Mouse (Mus musculus): ENCODE results near the gene Olfr676.
"Not testable (repeated sequence)": the region's sequence is repeated elsewhere in the genome, so short reads cannot be mapped to it uniquely, and the experiment has no call there.

Olfr676 gene

DNA sequence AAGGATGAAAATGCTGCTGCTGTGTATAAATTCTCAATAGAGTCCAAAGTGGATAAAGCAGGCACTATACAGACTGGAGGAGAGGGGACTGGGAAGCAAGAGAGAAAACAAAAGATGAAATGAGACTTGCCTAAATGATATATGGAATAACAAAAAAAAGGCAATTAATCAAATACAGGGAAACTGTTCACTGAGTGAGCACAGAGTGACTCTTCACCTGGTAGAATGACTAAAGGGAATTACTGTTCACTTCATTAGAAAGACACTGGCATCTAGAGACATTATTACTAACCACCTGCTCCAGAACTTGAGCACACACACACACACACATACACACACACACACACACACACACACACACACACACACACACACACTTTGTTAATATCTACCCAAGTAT is at the start of gene Olfr676:
TSS of gene Olfr676 (plus strand) at position 301 of the 400 bp plus-strand sequence.
- no peak for DNase-seq

- no peak for DNase-seq
These were observed 30.6 kb upstream of the Olfr676 start, which contains the start of gene Olfr672 for GRCm38 (mm10) chr7:105001929-105002328. Gene Olfr672, minus strand, starts transcription at chr7:105002029.

DNA sequence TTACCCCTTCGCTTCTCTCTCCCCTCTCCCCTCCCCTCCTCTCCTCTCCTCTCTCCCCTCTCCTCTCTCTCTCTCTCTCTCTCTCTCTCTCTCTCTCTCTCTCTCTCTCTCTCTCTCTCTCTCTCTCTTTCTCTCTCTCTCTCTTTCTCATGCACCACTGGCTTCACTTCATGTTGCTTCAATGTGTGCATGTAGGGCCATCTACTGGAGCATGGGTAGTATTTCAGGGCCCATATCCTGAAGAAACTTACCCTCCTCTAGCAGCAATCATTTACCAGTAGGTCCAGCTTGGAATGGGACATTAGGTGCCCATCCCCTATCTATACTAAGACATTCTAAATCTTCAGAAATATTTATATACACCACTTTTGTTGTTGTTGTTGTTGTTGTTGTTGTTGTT is 10.0 kb upstream of the Olfr676 start:
- DNase-seq, result no peak

DNA sequence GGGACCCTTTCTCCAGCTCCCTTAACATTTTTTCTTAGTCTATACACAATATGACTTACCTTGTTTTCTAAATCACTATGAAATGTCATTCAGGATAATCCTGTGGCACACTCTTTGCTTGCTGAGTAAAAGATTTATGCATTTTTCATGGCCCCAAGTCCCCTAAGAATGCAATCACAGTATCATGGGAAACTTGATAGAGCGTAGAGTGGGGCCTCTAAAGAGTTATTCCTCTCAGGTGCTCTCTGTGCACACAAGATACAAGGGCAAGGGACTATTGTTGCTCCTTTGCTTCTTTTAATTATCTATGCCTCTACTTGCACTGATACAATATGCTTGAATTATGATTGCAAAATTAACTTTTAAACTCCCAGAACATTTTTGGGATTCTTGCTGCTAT is 4.1 kb upstream of the Olfr676 start, which contains the start of gene Olfr675:
TSS of gene Olfr675 (minus strand) at position 101 of the 400 bp plus-strand sequence.
- DNase-seq, result no peak

DNA sequence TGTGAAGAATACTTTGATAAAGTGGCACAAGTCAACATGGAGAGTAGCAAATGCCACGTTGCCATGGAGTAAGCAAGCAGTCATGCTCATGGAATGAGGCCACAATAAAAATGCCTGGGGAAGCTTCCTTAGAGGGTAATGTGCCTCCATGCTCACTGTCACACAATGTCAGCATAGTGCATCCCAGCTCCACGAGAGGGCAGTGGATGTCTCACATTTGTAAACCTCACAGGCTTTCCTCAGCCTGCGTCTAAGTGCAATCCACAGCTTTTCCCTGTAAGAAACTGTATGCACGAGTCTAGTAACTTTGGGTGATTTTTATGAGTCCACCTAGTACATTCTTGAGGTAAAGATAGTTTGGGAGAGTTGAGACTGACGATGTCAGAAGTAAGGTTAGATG is 1.3 kb downstream of the Olfr676 start:
- DNase-seq, result not testable (repeated sequence)

DNA sequence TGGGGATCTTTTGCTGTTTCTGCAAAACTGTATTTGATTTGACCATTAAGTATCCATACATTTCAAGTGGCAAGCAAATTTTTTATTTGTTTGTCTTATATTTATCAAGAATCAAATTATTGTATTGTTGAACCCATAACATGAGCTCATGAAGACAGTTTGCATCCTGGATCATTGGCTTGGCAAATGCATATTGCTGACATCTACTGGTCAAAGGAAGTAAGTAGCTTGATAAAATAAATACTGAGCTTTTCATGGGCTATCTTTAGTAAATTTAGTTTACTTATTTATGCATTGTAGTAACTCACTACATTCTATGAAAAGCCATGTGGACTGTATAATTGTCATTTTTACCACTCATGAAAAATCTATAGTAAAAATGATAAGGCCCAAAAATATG is 26.5 kb downstream of the Olfr676 start:
- DNase-seq, result no peak

DNA sequence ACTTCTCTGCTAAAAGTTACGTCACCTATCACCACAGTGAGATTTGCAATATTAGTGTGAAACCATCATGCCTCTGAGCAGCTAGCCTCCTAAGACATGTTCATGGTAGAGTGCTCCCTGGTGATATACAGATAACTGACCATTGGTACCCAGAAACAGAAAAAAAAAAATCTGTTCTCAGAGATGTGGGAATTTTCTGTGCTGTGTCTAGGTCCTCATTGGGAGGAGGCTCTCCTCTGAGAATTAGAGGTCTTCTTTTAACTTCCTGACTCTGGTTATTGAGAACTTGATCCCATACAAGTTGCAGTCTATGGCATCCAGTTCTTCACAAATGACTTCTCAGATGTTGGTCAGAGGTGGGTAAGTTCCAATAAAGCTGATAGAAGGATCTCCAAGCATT is 31.7 kb downstream of the Olfr676 start, which contains the start of gene Olfr678:
TSS of gene Olfr678 (plus strand) at position 301 of the 400 bp plus-strand sequence.
- DNase-seq, result no peak

- no peak for DNase-seq
These were observed 48.4 kb downstream of the Olfr676 start, which contains the start of gene Olfr679 for GRCm38 (mm10) chr7:105080905-105081304. Gene Olfr679, plus strand, starts transcription at chr7:105081205.

Measured in right cerebral cortex, adult 18-20 months (tissue).